Mouse (Mus musculus) G1E (cell line): Measurements from ENCODE around the gene Zfp174. TPM values are rescaled to one million over a fixed set of nuclear protein-coding genes. Genes with fewer than 3 reads are reported as not detected.
A peak's percentile ranks its signal among the peaks of the same experiment; 100 is the strongest.

Experiments used
- ATAC-seq: 2 replicates; pipeline ENCODE4 v1.8.0; 2016; ENCODE audit warnings: mild to moderate bottlenecking; ENCODE audit not compliant: insufficient number of reproducible peaks, poor library complexity, low FRiP score, severe bottlenecking; ENCODE audit errors: extremely low read depth
- DNase-seq: peaks from one replicate; pipeline ENCODE4 v3.0.0; 2012; ENCODE audit warnings: low spot score
- H3K27me3 ChIP-seq: 2 replicates; pipeline ENCODE4 v1.6.1; 2012; ENCODE audit warnings: mild to moderate bottlenecking, low read length, inconsistent platforms; ENCODE audit not compliant: insufficient read depth
- H3K36me3 ChIP-seq: replicated peaks from 2 replicates; pipeline ENCODE3; 2012; ENCODE audit warnings: mild to moderate bottlenecking, inconsistent platforms
- H3K4me1 ChIP-seq: 2 replicates; pipeline ENCODE4 v1.6.1; 2012; ENCODE audit warnings: low read depth, low read length, inconsistent platforms, mixed read lengths; ENCODE audit not compliant: insufficient read depth
- H3K4me3 ChIP-seq: 2 replicates; pipeline ENCODE4 v1.5.1; 2012; ENCODE audit warnings: low read depth, mild to moderate bottlenecking, inconsistent platforms, low read length, moderate library complexity, mixed read lengths
- H3K9me3 ChIP-seq: replicated peaks from 2 replicates; pipeline ENCODE4 v1.6.1; 2012; ENCODE audit warnings: inconsistent platforms
- CTCF ChIP-seq: IDR thresholded peaks from 2 replicates; pipeline ENCODE4 v1.5.1; 2012; ENCODE audit warnings: low read depth, low read length, inconsistent platforms, mixed read lengths
- GATA1 ChIP-seq: IDR thresholded peaks from 2 replicates; pipeline ENCODE4 v1.6.1; 2012; ENCODE audit warnings: borderline replicate concordance, low read length, inconsistent platforms, mixed read lengths
- GATA2 ChIP-seq: IDR thresholded peaks from 2 replicates; pipeline ENCODE4 v1.6.1; 2012; ENCODE audit warnings: low read depth, low read length, inconsistent platforms, borderline replicate concordance
- POLR2AphosphoS5 ChIP-seq: IDR thresholded peaks from 2 replicates; pipeline ENCODE4 v1.6.1; 2012; ENCODE audit warnings: low read depth, low read length, inconsistent platforms; ENCODE audit not compliant: insufficient replicate concordance
- TAL1 ChIP-seq: conservative IDR thresholded peaks from 2 replicates; pipeline ENCODE4 v1.6.1; 2012; ENCODE audit warnings: low read depth, low read length, inconsistent platforms, mixed read lengths
- polyA plus RNA-seq: library from polyadenylated mRNA; stranded (reverse); fragments of >175 nt; gene quantifications from 2 replicates; pipeline ENCODE4 v1.2.3, GENCODE M21; 2012
- total RNA-seq, 2 experiments: library from RNA; stranded (forward) in 1 of 2; stranded (reverse) in 1 of 2; fragments of 200-1000 nt in 1 of 2; fragments of >200 nt in 1 of 2; fragmentation: Nextera tagmentation in 1 of 2; gene quantifications; 2 replicates each; pipeline ENCODE4 v1.2.3; 2014 to 2017

Gene Zfp174
- total and polyA plus RNA-seq, 3 experiments: 0.16 to 2.8 (median 1.8) TPM

- H3K9me3 ChIP-seq: no peaks in the 10 kb centered on the region
- TF ChIP-seq CTCF: no peak
- TF ChIP-seq TAL1: no peak
- no peak for TF ChIP-seq POLR2AphosphoS5
- no peak for TF ChIP-seq GATA2
- TF ChIP-seq GATA1: no peak
- H3K4me1 ChIP-seq: peaks cover 26% of the 10 kb centered on the region
- DNase-seq: no peak
- H3K27me3 ChIP-seq: no peaks in the 10 kb centered on the region
- peaks cover 42% of the 10 kb centered on the region for H3K36me3 ChIP-seq
- ATAC-seq: no peak
- peak overlapping the region; percentile 76 for H3K4me3 ChIP-seq
Measured at GRCm38 (mm10) chr16:3871815-3872214, 24.7 kb downstream of the Zfp174 start.

- Histone ChIP-seq H3K4me1 (peaks cover 26% of the 10 kb centered on the region), H3K4me3 (peak within 1 kb of the TSS; percentile 76), H3K36me3 (peaks cover 43% of the 10 kb centered on the region), H3K27me3 (no peaks in the 10 kb centered on the region), H3K9me3 (no peaks in the 10 kb centered on the region)
- peak; percentile 96 for DNase-seq
- ATAC-seq: peak; percentile 97
- TF ChIP-seq CTCF: no peak
- no peak for TF ChIP-seq GATA1
- no peak for TF ChIP-seq TAL1
Measured at GRCm38 (mm10) chr16:3872216-3873047, 25.4 kb downstream of the Zfp174 start, which contains the start of gene Naa60. Naa60 (plus strand) TSS chr16:3872375.

- TF ChIP-seq POLR2AphosphoS5 (no peak), TAL1 (no peak), GATA1 (no peak), GATA2 (no peak), CTCF (no peak)
- H3K9me3 ChIP-seq: no peaks in the 10 kb centered on the region
- no peak for DNase-seq
- no peak overlapping the region for H3K4me3 ChIP-seq
- H3K36me3 ChIP-seq: peaks cover 53% of the 10 kb centered on the region
- H3K27me3 ChIP-seq: no peaks in the 10 kb centered on the region
- no peak for ATAC-seq
- H3K4me1 ChIP-seq: peaks cover 15% of the 10 kb centered on the region
Measured at GRCm38 (mm10) chr16:3876346-3876745, 29.3 kb downstream of the Zfp174 start.

GRCm38 (mm10) chr16:3884201-3885064, 37.4 kb downstream of the Zfp174 start, which contains the start of the genes Zfp597 and Gm20695:
Zfp597 (minus strand) TSS chr16:3884561.
Gm20695 (plus strand) TSS chr16:3884648.
- TF ChIP-seq GATA1 (no peak), TAL1 (no peak), GATA2 (no peak), POLR2AphosphoS5 (no peak), CTCF (no peak)
- Histone ChIP-seq H3K4me1 (peaks cover 20% of the 10 kb centered on the region), H3K9me3 (no peaks in the 10 kb centered on the region), H3K4me3 (peak within 1 kb of the TSS; percentile 91), H3K36me3 (peaks cover 47% of the 10 kb centered on the region), H3K27me3 (no peaks in the 10 kb centered on the region)
- peak; percentile 87 for ATAC-seq
- DNase-seq: peak; percentile 86

- peaks cover 20% of the 10 kb centered on the region for H3K4me1 ChIP-seq
- ATAC-seq (no peak), DNase-seq (no peak)
- H3K9me3 ChIP-seq: no peaks in the 10 kb centered on the region
- peak overlapping the region; percentile 91 for H3K4me3 ChIP-seq
- H3K27me3 ChIP-seq: no peaks in the 10 kb centered on the region
- TF ChIP-seq TAL1 (no peak), CTCF (no peak), GATA2 (no peak), POLR2AphosphoS5 (no peak), GATA1 (no peak)
- H3K36me3 ChIP-seq: peaks cover 45% of the 10 kb centered on the region
Measured at GRCm38 (mm10) chr16:3885065-3885670, 38.1 kb downstream of the Zfp174 start.
